Mouse (Mus musculus) gastrocnemius, postnatal 14 days (tissue): ENCODE measurements at regions not wholly inside any gene's neighbourhood (a gene's known extent, or its start where the extent isn't known, plus 50 kb on each side); places are given as distances from the start of the nearest gene placed in this dataset.
"Not testable (repeated sequence)": the region's sequence is repeated elsewhere in the genome, so short reads cannot be mapped to it uniquely, and the experiment has no call there.

ENCODE experiments used
- DNase-seq: peaks from one replicate; pipeline ENCODE4 v3.0.0; 2021; ENCODE audit warnings: mixed read lengths
- intact Hi-C: fragments of 180-260 bp; cut with DNase I; formaldehyde crosslinking; loops from one replicate; pipeline ENCODE4 v1.15.1; 2025; ENCODE audit warnings: low total_unique reads

DNA sequence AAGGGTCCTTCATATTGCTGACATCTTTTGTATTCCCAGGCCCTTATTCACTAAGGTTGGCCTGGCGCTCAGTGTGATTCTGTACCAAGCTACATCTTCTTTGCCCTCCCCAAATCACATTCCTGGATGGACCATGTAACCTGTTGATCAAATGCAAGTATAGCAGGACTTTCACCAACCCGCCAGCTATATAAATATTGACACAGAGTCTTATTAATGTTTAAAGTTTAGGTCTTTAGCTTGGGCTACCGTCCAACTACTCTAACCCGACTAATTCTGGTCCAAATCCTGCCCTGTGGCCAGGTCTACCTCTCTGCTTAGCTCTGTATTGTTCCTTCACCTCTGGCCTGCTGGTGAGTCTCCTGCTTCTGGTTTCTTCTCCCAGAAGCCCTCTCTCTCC lies 131.2 kb upstream of the Lnx1 start:
- no peak for DNase-seq
- intact Hi-C loops, result no loop called here

DNA sequence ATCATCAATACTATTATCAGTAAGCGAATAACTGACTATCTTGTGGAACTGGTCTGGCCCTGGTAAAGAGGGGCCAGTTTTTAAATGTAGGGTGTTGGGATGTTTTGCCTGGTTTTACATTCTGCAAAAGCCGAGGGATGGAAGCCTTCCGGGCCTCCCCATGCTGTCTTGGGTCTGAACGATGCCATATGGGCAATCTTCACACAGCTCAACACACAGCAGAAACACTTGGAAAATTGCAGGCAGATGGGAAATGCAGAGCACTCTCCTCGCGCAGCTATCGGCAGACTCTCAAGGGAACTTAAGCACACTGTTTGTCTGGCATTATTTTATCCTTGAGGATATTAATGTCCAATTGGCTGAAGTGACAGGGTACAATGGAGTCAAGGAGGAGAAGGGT lies 129.3 kb upstream of the Lnx1 start:
- intact Hi-C loops, result no loop called here
- no peak for DNase-seq

DNA sequence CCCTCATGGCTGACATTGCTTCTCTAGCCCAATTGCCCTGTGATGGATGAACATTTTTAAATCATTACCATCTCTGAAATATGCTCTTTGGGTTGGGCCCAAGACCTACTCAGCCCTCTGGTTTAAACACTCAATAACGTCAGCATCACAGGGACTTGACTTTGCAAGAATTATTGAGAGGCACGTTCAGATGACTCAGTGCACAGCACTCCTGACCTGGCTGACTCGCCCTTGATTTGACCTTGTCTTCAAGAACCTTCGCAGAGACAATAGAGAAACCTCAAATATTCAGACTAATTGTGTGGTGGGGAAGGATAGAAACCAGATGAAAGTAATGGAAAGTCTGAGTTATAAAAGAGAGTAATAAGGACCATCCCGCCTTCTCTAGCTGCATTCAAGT lies 127.9 kb upstream of the Lnx1 start:
- intact Hi-C loops, result no loop called here
- no peak for DNase-seq

DNA sequence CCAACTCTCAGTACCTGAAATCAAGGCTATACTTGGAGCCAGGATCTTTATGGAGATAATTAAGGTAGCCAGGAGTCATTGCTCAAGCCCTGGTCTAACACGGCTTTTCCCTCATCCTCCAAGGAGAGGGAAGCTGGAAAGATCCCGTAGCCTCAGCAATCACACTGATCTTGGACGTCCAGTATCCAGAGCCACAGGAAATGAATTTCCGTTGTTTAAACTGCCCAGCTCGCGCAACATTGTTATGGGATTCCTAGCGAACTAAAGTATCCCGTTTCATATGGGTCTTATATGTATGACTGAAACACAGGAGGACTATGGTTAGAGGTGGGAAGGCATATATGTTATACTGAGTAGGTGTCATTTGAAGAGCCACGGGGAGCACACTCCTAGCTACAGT lies 126.3 kb upstream of the Lnx1 start:
- intact Hi-C loops, result no loop called here
- no peak for DNase-seq

DNA sequence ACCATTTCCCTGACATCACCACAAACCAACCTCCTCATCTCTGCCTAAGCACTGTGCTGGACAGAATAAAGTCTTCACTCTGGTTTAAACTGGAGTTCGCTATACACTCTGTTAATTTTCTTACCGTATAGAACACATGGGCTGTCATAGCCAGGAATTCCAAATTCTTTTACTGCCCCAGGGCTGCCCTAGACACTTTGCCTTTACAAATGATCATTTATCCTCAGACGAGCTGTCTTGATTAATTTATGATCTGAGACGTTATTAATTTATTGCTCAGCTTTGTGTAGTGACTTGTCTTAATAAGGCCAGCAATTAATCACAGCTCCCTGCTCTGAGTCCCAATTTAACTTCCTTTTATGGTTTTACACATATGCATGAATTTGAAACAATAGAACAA lies 125.2 kb upstream of the Lnx1 start:
- DNase-seq, result no peak
- intact Hi-C loops, result no loop called here

DNA sequence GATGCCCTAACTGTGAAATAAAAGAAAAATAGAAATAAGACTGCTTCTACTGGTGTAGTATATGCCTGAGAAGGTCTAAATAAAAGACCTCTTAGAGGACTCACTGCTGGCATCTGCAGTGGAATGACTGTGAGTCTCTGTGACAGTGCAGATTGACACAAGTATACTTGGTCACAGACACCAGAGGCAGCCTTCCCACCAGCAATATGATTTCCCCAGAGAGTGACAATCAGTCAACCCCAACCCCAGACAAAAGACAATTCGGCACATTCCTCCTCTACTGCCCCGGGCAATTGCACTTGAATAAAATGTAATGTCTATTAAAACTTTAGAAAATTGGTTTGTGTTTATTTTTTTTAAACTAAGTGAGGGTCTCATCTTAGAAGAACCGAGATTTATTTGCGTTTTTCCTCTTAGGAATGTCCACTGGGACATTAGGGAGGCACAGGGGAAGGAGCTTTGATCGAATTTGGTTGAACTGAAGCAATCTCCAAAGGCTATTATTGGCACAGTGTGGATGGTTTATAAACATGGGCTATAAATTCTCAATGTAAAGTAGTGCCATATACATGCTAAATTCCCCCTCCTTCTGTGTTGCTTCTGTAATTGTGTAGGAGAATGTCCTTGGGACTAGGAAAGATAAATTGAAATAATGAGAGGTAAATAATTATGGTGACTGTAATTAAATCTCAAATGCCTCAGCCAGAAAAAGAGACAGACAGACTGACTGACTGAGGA lies 123.0 kb upstream of the Lnx1 start:
- intact Hi-C loops, result no loop called here

DNA sequence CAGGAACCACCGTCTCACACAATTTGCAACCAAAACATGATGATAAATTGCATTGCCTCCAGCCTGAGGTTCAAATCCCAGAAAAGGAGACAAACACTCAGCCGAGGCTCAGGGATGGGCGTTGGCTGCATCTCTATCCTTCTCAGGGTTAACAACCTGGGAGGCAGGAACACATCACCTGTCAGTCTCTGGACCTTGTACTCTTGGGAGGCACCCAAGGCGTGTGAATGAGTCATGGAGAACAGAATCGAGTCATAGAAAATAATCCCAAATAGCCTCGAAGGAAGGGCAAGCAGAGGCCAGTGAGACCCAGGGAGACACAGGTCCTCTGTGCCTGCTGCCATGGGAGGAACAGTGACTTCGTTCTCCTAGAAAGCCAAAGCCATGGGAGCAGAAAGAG lies 121.0 kb upstream of the Lnx1 start:
- intact Hi-C loops, result no loop called here
- no peak for DNase-seq

More for the DNA sequence above, 123.0 kb upstream of the Lnx1 start:
- DNase-seq, result no peak

DNA sequence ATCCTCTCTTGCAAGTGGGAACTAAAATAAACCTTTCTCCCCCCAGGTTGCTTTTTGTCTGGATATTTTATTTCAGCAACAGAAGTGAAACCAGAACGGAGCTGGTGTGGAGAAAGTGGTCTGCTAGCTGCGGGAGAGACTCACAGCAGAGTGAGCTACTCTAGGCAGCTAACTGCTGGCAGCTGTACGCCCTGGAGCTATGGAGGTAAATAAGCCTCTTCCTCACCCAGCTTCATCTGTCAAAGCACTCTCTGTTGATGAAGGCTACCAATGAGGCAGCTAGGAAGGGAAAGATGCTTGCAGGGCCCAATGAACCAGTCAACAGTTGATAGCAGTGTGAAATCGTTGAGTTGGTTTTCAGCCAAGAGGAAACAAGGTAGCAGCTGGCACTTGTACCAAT lies 119.3 kb upstream of the Lnx1 start:
- intact Hi-C loops, result no loop called here
- no peak for DNase-seq

DNA sequence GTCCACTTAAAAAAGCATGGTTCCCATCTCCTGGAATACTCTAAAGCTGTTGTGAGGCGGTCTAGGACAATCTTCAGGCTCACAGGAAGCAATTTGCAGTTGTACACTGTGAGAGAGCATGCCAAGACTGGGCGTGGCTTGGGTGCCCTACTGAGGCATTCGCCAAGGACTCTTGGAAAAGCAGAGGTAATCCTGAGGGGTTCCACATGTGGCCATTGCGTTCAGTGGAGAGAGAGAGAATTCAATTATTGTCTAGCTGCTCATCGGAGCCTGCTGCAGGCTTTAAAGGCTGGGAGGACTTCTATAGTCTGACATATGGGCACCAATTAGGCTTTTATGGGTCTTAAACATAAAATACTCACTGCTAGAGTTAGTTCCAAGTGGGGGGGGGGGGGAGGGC lies 113.8 kb upstream of the Lnx1 start:
- DNase-seq, result no peak
- intact Hi-C loops, result no loop called here

DNA sequence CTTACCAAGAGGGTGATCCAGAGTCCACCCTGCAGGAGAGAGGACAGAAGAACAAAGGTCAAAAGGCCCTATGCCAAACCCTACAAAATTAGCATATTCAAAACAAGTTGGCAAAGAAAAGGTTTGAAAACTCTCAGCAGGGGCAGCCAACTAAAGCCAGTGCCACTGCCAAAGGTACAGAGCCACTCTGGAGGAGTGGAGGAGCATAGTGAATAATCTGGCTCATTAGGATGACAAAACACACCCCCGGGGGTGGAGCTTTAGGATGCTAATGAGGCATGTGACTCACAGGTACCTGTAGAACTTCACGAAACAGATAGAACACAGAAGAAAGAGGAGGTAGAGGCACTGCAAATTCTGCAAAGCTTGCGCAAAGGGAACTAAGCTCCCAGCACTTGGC lies 110.7 kb upstream of the Lnx1 start:
- no peak for DNase-seq
- intact Hi-C loops, result no loop called here

DNA sequence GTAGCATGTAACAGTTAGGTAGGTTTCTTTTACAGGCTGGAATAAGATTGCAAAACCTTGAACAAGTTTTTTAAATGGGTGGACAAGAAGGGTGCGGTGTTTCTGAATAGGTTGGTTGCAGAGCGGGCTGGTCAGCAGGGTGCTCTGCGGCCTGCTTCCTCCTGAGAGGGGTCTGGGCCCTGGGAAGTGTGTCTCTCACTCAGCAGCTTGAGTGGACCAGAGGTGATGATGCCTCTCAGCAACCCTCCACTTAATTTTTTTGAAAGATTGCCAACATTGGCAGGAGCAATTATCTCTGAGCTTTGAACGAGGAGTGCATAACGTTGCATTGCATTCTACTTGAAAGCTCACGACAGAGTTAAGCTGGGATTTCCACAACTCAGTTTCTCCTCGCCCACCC lies 108.3 kb upstream of the Lnx1 start:
- intact Hi-C loops, result no loop called here
- DNase-seq, result no peak

DNA sequence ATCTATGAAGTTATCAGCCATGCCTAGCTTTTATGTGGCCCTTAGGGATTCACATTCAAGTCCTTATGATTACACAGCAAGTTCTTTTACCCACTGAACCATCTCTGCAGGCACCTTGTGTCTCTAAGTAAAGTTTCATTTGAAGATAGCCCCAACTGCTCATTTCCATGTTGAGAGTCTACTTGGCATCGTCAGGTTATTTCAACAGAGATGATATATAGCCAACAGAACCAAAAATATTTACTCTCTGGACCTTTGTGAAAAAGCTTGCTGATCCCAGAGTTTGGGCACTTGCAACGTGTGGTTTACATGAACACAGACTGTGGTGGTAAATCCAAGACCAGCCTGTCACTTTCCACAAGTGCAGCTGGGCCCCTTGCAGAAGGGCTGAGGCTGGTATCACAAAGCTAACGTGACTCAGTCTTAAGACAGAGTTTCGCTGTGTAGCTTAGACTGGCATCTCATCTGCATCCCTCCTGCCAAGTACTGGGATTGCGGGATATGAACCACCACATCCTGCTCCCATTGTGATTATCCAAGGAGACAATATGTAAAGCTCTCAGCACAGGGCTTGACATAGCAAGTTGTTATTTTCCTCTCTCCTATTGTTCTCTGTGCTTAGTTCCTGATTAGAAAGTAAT lies 105.0 kb upstream of the Lnx1 start:
- DNase-seq, result no peak
- intact Hi-C loops, result no loop called here

DNA sequence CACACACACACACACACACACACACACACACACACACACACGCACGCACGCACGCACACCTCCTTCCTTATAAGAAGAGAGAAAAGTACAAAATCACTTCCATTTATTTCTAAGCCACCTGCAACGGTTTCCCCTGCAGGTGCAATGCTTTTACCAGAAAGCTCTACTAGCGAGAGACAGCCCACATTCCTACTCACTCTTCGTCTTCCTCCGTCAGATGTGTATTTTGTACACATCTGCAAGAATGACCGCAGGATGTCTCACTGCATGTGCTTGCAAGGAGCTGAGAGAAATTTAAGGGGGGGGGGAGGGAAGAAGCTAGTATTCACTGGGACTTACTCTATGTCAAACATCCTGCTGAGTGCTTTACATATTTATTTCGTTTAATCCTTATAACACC lies 99.2 kb upstream of the Lnx1 start:
- no peak for DNase-seq
- intact Hi-C loops, result no loop called here

DNA sequence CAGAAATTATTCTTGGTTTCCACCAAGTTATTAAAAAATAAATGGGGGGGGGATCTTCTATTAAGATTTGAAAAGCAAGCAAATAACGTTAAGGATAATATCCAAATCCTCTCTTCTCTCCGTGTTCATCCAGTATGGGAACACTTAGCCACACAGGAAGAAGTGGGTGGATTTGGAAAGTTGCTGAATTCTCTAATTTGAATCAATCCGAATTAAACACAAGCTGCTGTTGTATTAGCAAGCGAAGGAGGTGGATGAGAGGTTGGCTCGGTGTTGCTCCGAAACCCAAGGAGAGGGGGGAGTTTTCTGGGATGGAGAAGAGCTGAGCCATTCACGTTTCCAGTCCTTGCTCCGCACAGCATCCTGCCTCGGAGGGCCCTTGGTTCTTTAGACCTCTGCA lies 97.6 kb upstream of the Lnx1 start:
- intact Hi-C loops, result no loop called here
- no peak for DNase-seq

DNA sequence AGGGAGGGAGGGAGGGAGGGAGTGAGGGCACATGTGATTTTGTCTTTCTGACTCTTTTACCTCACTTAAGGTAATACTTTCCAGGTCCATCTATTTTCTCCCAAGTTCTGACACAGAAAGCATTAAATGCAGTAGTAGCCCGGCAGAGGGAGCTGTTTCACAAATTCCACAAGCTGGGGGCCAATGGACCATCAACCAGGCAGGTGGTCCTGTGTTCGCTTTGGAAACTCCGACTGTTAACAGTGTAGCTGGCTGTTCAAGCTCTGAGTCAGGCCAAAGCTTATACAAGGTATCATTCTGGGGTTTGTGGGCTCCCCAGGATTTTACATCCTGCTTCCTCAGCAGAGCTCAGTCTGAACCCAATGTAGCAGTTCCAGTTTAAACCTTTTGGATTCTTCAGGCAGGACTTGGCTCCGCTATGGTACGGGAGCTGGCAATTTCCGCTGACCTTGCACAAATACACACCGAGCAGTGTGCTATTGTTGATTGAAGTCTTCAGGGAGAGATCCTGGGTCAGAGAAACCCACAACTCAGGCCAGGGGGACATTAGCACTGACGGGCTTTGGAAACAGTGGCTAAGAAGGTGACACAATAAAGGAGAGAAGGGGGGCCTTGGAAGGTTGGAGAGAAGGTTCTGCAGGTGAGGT lies 93.8 kb upstream of the Lnx1 start:
- DNase-seq, result peak; percentile 38
- intact Hi-C loops, result loop anchor here (5.0 to 10.0 kb wide), 3 partner anchors 146 to 361 kb away; no protein-coding TSS in a partner anchor

DNA sequence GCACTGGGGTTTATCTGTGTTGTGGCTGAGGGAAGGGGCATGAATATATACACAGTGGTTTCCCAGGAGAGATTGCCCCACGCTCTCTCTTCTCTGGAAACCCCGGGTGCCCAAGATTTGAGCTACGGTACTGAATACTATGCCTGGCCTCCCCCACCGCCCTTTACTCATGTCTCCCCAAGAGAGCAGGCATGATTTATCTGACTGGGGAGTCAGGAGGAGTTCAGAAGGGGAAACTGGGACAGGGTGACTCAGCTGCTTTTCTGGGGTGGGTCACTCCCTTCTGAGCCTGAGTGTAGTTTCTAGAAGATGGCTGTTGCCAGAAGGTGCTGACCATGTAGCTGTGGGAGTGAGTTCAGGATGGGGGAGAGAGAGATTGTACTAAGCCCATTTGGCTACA lies 92.0 kb upstream of the Lnx1 start:
- DNase-seq, result no peak

DNA sequence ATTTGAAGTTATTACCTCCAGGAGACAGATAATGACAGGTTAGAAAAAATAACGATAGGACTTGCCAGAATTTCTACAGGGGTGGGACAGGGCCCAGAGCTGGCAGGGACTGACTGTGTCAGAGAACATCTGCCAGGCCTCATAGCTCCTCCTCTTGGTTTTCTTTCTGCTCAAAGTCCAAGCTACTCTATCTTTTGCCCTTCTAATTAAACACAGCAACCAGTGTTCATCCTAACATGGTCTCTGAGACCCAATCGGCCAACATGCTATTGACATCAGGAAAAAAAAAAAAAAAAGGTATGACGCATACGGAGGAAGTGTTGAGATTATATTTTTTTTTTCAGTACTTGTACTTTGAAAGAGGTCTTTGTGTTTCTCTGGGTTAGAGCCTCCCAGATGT lies 90.7 kb upstream of the Lnx1 start:
- DNase-seq, result peak; percentile 48
- intact Hi-C loops, result loop anchor here (10.0 kb wide), 1 partner anchor 149 kb away; no protein-coding TSS in a partner anchor

More for the DNA sequence above, 92.0 kb upstream of the Lnx1 start:
- intact Hi-C loops, result loop anchor here (5.0 to 10.0 kb wide), 3 partner anchors 148 to 363 kb away; no protein-coding TSS in a partner anchor

DNA sequence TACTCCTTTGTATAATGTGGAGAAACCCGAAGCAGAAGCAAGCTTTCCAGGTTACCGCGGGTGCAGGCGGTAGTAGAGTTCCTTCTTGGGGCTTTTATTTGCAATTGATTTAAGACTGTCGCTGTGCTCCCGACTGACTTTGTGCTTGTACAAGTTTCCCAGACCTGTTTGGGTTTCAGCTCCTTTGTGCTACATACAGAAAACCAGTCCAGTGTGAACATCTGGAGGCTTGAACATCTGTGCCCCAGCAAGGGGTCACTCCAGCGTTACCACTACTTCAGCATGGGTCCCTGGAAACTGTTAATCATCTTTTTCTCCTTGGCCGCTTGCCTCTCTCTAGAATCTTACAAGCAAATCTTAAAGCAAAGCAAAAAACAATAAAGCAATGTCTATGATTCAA lies 90.2 kb upstream of the Lnx1 start:
- no peak for DNase-seq
- intact Hi-C loops, result loop anchor here (10.0 kb wide), 1 partner anchor 148 kb away; no protein-coding TSS in a partner anchor

DNA sequence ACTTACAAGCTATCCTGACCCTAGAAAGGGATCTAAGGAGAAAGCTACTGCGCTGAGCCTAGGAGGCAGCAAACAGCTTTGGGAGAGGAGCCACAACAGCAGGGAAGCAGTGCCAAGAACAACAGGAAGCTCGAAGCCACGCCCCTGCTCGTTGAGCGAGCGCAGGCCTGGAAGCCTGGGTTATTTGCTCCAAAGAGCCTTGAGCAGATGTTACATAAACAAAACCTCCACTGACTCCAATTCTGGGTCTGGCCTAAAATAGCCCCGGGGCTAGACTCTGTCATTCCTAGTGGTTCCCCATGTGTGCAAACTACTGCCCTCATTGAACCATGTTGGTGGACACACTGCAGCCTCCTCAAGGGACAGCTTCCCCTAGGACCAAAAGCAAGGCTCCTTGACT lies 89.6 kb upstream of the Lnx1 start:
- intact Hi-C loops, result loop anchor here (10.0 kb wide), 1 partner anchor 148 kb away; no protein-coding TSS in a partner anchor
- peak; percentile 87 for DNase-seq

DNA sequence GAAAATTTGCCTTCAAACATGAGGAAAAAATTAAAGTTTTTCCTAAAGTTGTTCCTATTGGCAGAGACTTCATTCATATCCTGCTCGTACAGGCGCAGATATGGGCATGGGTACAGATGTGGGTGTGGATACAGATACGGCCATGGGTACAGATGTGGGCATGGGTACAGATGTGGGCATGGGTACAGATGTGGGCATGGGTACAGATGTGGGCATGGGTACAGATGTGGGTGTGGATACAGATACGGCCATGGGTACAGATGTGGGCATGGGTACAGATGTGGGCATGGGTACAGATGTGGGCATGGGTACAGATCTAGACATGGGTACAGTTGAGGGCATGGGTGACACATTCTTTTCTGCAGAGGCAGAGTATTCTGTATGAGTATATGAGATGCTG lies 87.8 kb upstream of the Lnx1 start:
- intact Hi-C loops, result loop anchor here (10.0 kb wide), 1 partner anchor 146 kb away; no protein-coding TSS in a partner anchor
- DNase-seq, result not testable (repeated sequence)

DNA sequence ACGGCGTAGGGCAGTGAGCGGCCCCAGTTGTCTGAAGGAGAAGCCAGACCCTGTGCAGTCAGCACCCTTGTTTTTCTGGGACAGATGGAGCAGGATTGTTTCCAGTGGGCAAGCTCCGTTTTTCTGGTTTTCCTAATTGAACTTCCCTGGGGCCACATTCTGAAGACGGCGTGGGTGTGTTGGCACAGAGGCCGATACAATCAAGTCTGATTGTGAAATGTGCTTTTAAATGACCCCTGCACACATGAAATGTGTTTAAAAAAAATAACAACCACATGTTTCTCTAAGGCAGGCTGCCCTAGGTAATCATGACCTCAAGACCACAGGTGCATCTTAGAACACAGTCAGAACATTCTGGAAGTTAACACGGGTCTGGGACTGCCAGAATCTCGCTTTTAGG lies 81.2 kb upstream of the Lnx1 start:
- intact Hi-C loops, result no loop called here
- DNase-seq, result peak; percentile 52
